Mouse (Mus musculus) midbrain, embryonic 10.5 days (tissue): ENCODE data around the gene Mcm7. TPM values are rescaled to one million over a fixed set of nuclear protein-coding genes. Genes with fewer than 3 reads are reported as not detected.

Experiments used
- DNase-seq: peaks from one replicate; pipeline ENCODE4 v3.0.0-alpha.2; 2017; ENCODE audit warnings: low spot score
- H3K27ac ChIP-seq: fragments of 300-500 bp; sonication (generic); replicated peaks from 2 replicates; pipeline ENCODE4 v1.5.1; 2016; ENCODE audit warnings: mild to moderate bottlenecking
- H3K27me3 ChIP-seq: fragments of 300-500 bp; sonication (generic); 2 replicates; pipeline ENCODE4 v1.6.1; 2016; ENCODE audit warnings: low read depth, mild to moderate bottlenecking; ENCODE audit not compliant: poor library complexity, severe bottlenecking
- H3K36me3 ChIP-seq: fragments of 300-500 bp; sonication (generic); 2 replicates; pipeline ENCODE4 v1.6.1; 2016; ENCODE audit warnings: mild to moderate bottlenecking, moderate library complexity
- H3K4me1 ChIP-seq: fragments of 300-500 bp; sonication (generic); 2 replicates; pipeline ENCODE4 v1.6.1; 2016
- H3K4me3 ChIP-seq: fragments of 300-500 bp; sonication (generic); 2 replicates; pipeline ENCODE4 v1.5.1; 2016; ENCODE audit warnings: mild to moderate bottlenecking, moderate library complexity
- H3K9me3 ChIP-seq: fragments of 300-500 bp; sonication (generic); replicated peaks from 2 replicates; pipeline ENCODE4 v1.6.1; 2016; ENCODE audit warnings: mild to moderate bottlenecking
- WGBS: fragments of 180-500 bp; shearing (Covaris S2); methylation state at CpG from one replicate; pipeline ENCODE4 v1.1.7; 2016; 5-methylcytosine and 5-hydroxymethylcytosine counted together
- polyA plus RNA-seq: library from polyadenylated mRNA; unstranded; fragments of >200 nt; fragmentation: Nextera tagmentation; extraction: Ambion mirVana; gene quantifications from 2 replicates; pipeline ENCODE4 v1.2.1, GENCODE M21; 2016

Mcm7 gene
- polyA plus RNA-seq, 1 experiment from 2014 or later: 423 TPM

DNA sequence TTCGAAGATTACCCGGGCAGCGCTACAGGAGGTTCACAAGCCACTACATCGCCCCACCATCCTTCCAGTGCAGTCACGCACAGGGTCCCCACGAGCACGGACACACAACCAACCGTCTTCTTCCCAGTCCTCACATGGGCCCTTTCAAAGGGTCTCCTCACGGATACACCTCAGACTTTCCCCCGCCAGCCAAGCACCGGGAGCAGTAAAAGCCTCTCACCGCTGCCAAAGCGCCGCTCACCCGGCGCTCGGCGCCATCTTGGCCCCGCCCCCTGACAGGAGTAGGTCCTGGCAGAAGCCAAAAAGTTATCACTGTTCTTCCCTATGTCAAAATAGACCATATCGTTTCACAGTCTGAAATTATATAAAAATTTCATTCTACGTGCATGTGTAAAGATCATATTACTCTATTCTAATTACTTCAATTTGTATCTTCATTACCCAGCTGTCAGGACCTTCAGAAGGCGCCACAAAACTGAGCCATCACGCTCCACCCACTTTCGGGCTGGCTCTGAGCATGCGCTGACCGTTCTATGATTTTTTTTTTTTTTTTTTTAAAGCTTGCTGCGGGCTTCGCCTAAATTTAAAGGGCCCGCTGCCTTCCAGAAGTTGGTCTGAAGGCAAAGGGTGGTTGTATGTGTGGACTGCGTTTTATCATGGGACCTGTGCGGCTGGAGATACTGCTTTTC is 14.9 kb upstream of the Mcm7 start, which contains the start of the genes Taf6 and Cnpy4:
TSS of gene Taf6 (minus strand) at position 502 of the 689 bp plus-strand sequence.
TSS of gene Cnpy4 (plus strand) at position 536 of the 689 bp plus-strand sequence.
- Histone ChIP-seq H3K4me3 (peak within 1 kb of the TSS; percentile 85), H3K27me3 (no peaks in the 10 kb centered on the region), H3K36me3 (peaks cover 58% of the 10 kb centered on the region), H3K4me1 (peaks cover 22% of the 10 kb centered on the region), H3K9me3 (no peaks in the 10 kb centered on the region), H3K27ac (peak within 1 kb of the TSS; percentile 93)
- WGBS: under 1% methylated on average over 31 of the region's 31 CpGs
- DNase-seq: peak; percentile 83

DNA sequence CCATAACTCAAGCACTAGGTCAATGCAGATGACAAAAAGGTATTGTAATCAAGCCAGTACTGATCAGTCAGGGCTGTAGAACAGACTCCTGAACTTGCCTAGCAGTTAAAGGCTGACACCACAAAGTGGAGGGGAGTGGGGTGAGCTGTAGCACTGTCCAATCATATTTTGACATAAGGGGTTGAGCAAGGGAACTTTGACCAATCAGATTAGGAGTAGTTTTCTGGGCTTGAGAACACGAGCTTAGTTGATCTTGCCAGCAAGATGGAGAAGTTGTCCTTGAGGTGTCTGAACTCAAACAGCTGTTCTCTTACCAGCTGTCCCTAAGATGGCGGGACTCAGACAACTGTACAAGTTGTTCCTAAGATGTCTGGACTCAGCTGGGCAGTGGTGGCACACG is 995 bp upstream of the Mcm7 start:
- no peaks in the 10 kb centered on the region for H3K9me3 ChIP-seq
- peaks cover 32% of the 10 kb centered on the region for H3K4me1 ChIP-seq
- H3K4me3 ChIP-seq: peak overlapping the region; percentile 77
- peaks cover 74% of the 10 kb centered on the region for H3K36me3 ChIP-seq
- H3K27ac ChIP-seq: no peak overlapping the region
- H3K27me3 ChIP-seq: no peaks in the 10 kb centered on the region
- no peak for DNase-seq
- WGBS: 88% methylated on average over 3 of the region's 3 CpGs

DNA sequence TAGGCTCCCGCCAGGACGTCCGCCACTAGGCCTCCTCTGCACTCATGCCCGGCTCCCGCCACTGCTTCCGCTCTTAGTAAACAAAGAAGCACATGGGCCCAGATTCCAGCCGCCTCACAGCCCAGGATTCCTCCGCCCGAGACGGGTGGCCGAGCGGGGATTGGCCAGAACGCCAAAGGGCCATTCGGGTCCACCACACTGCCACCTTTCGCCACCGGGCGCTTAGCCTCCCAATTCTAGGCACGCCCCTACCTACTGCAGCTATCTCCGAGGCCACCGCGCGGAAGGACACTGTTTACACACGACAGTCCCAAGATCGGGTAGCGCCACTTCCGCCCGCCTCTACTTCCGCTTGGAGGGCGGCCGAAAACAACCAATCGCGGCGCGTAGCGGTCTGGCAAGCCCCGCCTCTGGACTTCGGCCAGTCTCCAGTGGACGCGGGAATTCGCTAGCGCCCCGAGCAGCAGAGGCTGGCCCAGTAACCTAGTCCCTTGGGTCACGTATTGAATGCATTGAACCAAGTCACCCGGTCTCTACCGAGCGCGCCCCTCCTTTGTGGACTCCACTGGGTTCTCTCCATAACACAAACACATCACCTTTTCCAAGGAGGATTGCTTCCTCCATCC is 1.2 kb downstream of the Mcm7 start:
- WGBS: under 1% methylated on average over 47 of the region's 47 CpGs
- Histone ChIP-seq H3K27ac (peak overlapping the region; percentile 96), H3K27me3 (no peaks in the 10 kb centered on the region), H3K9me3 (no peaks in the 10 kb centered on the region), H3K4me3 (peak overlapping the region; percentile 77), H3K36me3 (peaks cover 75% of the 10 kb centered on the region), H3K4me1 (peaks cover 32% of the 10 kb centered on the region)
- peak; percentile 97 for DNase-seq

DNA sequence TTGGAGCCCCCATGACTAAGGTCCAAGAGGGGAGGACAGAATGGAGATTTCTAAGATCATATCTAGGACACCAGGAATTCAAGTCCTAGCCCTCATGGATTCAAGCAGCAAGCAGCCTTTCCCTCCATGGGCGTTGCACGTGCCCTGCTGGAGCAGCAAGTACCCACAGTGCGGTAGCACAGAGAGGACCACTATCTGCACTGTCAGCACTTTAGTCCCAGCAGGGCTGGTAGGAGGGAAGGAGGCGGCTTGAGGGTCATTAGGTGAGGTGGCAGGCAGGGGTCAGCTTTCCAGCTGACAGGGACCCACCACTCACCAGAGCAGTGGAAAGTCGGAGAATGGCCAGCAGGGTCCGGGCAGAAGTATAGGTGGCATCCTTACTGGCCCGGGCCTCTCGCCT is 6.6 kb downstream of the Mcm7 start:
- peaks cover 83% of the 10 kb centered on the region for H3K36me3 ChIP-seq
- 83% methylated on average over 8 of the region's 8 CpGs for WGBS
- no peak overlapping the region for H3K27ac ChIP-seq
- H3K27me3 ChIP-seq: no peaks in the 10 kb centered on the region
- no peak for DNase-seq
- peak overlapping the region; percentile 23; the same call in 1 of the 2 replicates for H3K4me3 ChIP-seq
- H3K4me1 ChIP-seq: peaks cover 27% of the 10 kb centered on the region
- H3K9me3 ChIP-seq: no peaks in the 10 kb centered on the region

DNA sequence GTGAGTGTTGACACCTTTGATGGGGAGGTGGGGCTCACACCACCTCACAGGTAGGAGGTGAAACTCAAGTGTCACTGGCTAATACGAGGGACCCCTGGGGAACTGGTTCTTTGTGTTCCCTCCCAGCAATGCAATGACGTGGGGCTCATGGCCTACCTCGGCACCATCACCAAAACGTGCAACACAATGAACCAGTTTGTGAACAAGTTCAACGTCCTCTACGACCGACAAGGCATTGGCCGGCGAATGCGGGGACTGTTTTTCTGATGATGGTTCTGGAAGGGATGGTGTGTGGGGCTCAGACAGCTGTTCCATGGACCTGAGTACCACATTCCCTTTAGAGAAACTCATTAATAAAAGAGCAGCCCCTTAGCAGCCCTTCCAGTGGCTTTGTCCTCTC is 8.6 kb downstream of the Mcm7 start:
- no peak overlapping the region; the same call in 1 of the 2 replicates for H3K4me3 ChIP-seq
- H3K36me3 ChIP-seq: peaks cover 67% of the 10 kb centered on the region
- 75% methylated on average over 10 of the region's 10 CpGs for WGBS
- H3K27ac ChIP-seq: no peak overlapping the region
- no peaks in the 10 kb centered on the region for H3K9me3 ChIP-seq
- no peaks in the 10 kb centered on the region for H3K27me3 ChIP-seq
- DNase-seq: no peak
- peaks cover 19% of the 10 kb centered on the region for H3K4me1 ChIP-seq

DNA sequence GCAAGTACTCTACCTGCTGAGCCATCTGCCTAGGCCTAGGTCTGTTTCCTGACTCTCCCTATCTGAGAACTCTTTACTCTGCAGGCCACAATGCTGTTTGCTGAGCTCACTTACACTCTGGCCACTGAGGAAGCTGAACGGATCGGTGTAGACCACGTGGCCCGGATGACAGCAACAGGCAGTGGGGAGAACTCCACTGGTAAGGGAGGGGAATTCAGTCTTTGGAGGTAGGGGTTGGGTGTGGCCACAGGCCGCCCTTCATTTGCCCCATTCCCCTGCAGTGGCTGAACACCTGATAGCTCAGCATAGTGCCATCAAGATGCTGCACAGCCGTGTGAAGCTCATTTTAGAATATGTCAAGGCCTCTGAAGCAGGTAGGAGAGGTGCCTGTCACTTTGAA is 9.2 kb downstream of the Mcm7 start:
- Histone ChIP-seq H3K4me3 (peak overlapping the region; percentile 18; the same call in 1 of the 2 replicates), H3K4me1 (peaks cover 19% of the 10 kb centered on the region), H3K36me3 (peaks cover 61% of the 10 kb centered on the region), H3K27me3 (no peaks in the 10 kb centered on the region), H3K9me3 (no peaks in the 10 kb centered on the region), H3K27ac (no peak overlapping the region)
- DNase-seq: no peak
- WGBS: 78% methylated on average over 6 of the region's 6 CpGs

DNA sequence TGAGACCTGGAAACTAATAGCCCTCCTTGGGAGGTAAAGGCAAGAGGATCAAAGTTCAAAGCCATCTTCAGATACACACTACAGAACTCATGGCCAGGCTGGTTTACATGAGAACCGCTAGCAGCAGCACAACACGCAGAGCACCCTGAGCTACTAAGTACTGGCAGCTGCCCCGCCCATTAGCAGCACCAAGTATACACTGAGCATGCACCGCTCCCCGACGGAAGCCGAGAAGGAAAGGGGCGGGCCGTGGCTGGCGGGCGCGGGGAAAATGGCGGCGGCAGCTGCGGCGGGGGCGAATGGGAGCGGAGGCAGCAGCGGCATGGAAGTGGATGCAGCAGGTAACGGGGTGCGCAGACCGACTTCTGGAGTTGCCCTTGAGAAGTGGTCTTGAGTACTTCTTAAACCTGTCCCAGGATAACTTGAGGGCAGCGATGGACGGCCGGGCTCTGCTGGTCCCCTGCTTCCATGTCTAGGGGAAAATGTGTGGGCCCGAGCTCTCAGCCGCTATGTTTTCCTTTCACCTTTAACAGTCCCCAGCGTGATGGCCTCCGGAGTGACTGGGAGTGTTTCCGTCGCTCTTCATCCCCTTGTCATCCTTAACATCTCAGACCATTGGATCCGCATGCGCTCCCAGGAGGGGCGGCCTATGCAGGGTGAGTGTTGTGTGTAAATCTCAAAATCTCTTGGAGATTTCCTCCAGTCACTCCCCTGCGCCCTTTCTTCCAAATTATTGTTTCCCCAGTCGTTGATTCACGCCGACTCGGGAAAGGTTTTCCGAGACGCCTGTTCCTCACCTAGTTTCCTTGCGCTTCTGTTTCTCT is 11.2 kb downstream of the Mcm7 start, which contains the start of gene Cops6:
TSS of gene Cops6 (plus strand) at position 230 of the 824 bp plus-strand sequence.
- 2% methylated on average over 42 of the region's 42 CpGs for WGBS
- peak; percentile 95 for DNase-seq
- H3K27me3 ChIP-seq: no peaks in the 10 kb centered on the region
- peaks cover 41% of the 10 kb centered on the region for H3K36me3 ChIP-seq
- H3K27ac ChIP-seq: peak within 1 kb of the TSS; percentile 91
- peaks cover 19% of the 10 kb centered on the region for H3K4me1 ChIP-seq
- H3K9me3 ChIP-seq: no peaks in the 10 kb centered on the region
- peak within 1 kb of the TSS; percentile 77 for H3K4me3 ChIP-seq

DNA sequence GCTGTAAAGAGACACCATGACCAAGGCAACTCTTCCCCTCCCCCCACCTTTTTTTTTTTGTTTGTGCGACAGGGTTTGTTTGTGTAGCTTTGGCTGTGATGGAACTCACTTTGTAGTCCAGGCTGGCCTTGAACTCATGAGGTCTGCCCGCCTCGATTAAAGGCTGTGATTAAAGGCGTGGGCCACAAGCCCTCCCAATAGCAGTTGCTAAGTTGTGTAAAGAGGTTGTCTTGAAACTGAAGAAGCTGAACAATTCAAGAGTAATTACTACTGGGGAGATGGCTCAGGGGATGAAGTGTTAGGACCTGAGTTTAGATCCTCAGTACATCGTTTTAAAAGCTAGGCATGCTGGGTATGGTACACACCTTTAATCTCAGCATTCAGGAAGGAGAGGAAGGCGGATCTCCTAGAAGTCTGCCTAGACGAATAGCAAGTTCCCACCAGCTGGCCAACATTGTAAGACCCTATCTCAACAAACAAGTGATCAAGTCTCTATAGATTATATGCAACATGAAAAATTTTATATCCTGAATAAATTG is 11.9 kb downstream of the Mcm7 start:
- H3K9me3 ChIP-seq: no peaks in the 10 kb centered on the region
- H3K27me3 ChIP-seq: no peaks in the 10 kb centered on the region
- H3K36me3 ChIP-seq: peaks cover 33% of the 10 kb centered on the region
- DNase-seq: no peak
- WGBS: 68% methylated on average over 7 of the region's 7 CpGs
- H3K4me3 ChIP-seq: peak overlapping the region; percentile 77
- H3K4me1 ChIP-seq: peaks cover 19% of the 10 kb centered on the region
- H3K27ac ChIP-seq: peak overlapping the region; percentile 91

DNA sequence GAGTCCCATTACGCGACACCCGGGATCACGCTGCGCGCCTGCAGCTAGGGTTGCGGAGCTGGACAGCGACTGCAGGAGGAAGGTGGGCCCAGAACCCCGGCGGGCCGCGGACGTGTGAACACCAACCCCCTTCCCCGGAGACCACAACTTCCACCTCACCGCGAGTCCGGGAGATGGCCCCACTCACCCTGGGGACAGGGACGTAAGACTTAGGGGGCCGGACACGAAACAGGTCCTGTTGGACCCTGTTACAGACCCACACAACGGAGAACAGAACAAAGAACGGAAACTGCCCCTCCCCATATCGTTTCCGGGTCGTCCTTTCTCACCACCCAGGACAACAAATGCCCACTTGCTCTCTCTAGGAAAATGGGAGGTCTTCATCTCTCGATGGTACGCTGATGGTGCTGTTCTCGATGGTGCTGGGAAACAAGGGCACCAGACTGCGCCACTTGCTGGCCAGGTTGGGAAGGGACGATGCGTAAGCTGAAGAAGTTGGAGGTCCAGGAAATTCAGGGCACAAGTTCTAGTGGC is 16.7 kb downstream of the Mcm7 start, which contains the start of gene Zfp113:
TSS of gene Zfp113 (minus strand) at position 302 of the 534 bp plus-strand sequence.
- Histone ChIP-seq H3K36me3 (peaks cover 33% of the 10 kb centered on the region), H3K9me3 (no peaks in the 10 kb centered on the region), H3K27ac (peak within 1 kb of the TSS; percentile 98), H3K4me3 (peak within 1 kb of the TSS; percentile 88), H3K4me1 (peaks cover 17% of the 10 kb centered on the region), H3K27me3 (no peaks in the 10 kb centered on the region)
- under 1% methylated on average over 31 of the region's 31 CpGs for WGBS
- peak; percentile 89 for DNase-seq

DNA sequence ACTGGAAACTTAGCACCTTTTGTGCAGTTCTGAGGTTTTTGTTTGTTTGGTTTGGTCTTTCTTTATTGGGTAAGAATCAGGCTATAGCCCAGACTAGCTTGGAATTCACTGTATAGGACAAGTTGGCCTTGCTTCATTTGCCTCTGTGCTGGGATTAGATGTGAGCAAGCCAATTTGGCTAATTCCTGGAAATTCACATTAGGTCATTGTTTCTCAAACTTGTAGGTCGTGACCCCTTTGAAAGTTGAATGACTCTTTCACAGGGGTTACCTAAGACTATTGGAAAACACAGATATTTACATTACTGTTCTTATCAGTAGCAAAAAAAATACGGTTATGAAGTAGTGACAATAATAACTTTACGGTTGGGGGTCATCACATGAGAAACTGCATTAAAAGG is 17.8 kb downstream of the Mcm7 start:
- DNase-seq: no peak
- no peaks in the 10 kb centered on the region for H3K27me3 ChIP-seq
- peaks cover 13% of the 10 kb centered on the region for H3K4me1 ChIP-seq
- H3K27ac ChIP-seq: peak overlapping the region; percentile 98
- peaks cover 38% of the 10 kb centered on the region for H3K36me3 ChIP-seq
- no peaks in the 10 kb centered on the region for H3K9me3 ChIP-seq
- H3K4me3 ChIP-seq: peak overlapping the region; percentile 88
- WGBS: 88% methylated on average over 3 of the region's 3 CpGs

DNA sequence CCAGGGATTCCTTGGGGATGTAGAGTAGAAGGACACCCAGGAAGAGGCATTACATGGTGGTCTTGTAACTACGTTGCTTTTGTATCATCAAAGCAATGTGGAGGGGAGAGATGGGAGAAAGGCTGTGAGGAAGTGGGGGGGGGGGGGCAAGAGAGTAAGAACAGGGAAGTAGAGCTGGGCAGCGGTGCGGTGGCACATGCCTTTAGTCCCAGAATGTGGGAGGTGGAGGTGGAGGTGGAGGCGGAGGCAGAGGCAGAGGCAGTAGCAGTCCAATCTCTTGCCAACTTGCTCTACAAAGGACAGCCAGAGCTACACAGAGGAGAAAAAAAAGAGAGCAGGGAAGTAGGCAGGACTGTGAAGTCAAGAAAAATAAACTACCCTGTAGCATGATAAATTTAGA is 33.6 kb downstream of the Mcm7 start:
- Histone ChIP-seq H3K9me3 (no peaks in the 10 kb centered on the region), H3K4me1 (no peaks in the 10 kb centered on the region), H3K27ac (no peak overlapping the region), H3K4me3 (no peak overlapping the region), H3K27me3 (no peaks in the 10 kb centered on the region), H3K36me3 (peaks cover 60% of the 10 kb centered on the region)
- DNase-seq: no peak
- WGBS: 83% methylated on average over 4 of the region's 4 CpGs

DNA sequence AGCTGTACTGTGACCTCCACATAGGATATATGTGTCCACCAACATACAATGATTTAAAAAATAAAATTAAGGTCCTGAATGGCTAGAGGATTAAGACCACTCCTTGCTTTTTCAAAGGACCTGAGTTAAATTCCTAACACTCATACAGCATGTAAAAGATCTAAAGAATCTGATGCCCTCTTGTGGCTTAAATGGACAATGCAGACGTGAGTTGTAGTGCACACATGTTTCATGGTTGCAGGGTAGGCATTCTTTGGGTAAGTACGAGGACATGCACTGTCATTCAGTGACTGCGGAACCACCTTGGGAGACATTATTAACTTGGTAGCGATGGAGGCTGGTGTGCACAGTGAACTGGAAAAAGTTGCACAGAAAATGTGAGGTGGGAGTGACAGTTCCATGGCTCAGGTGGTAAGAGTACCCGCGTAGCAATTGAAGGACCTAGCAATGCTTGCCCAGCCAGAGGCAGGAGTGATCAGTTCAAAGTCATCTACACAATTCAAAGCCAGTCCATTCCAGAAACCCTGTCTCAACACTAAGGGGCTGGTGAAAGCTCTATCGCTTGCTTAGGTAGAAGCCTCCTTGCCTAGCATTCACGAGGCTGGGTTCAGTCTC is 34.2 kb downstream of the Mcm7 start:
- DNase-seq: no peak
- no peaks in the 10 kb centered on the region for H3K27me3 ChIP-seq
- H3K4me1 ChIP-seq: no peaks in the 10 kb centered on the region
- H3K4me3 ChIP-seq: no peak overlapping the region
- peaks cover 60% of the 10 kb centered on the region for H3K36me3 ChIP-seq
- H3K27ac ChIP-seq: no peak overlapping the region
- 62% methylated on average over 8 of the region's 8 CpGs for WGBS
- no peaks in the 10 kb centered on the region for H3K9me3 ChIP-seq
